Mouse (Mus musculus) CD4-positive helper T cell, adult 2 months (primary cell): Measurements from ENCODE around the gene Slc24a1.
"Not testable (repeated sequence)": the region's sequence is repeated elsewhere in the genome, so short reads cannot be mapped to it uniquely, and the experiment has no call there.

Experiments
- DNase-seq: peaks from one replicate; pipeline ENCODE4 v3.0.0-alpha.2; 2012; ENCODE audit warnings: low read depth, missing footprints, low spot score

Slc24a1 gene

GRCm38 (mm10) chr9:64951161-64951657 lies at the start of gene Slc24a1:
TSS of gene Slc24a1 (minus strand) at chr9:64951607.
- no peak for DNase-seq

GRCm38 (mm10) chr9:64995464-64995863 lies 44.1 kb upstream of the Slc24a1 start:
- not testable (repeated sequence) for DNase-seq

GRCm38 (mm10) chr9:64990291-64990690 lies 38.9 kb upstream of the Slc24a1 start:
- no peak for DNase-seq

- no peak for DNase-seq
These were observed 37.0 kb upstream of the Slc24a1 start for GRCm38 (mm10) chr9:64988443-64988842.

GRCm38 (mm10) chr9:64987651-64988050 lies 36.2 kb upstream of the Slc24a1 start:
- no peak for DNase-seq

GRCm38 (mm10) chr9:64985807-64986206 lies 34.4 kb upstream of the Slc24a1 start:
- DNase-seq: no peak

GRCm38 (mm10) chr9:64985037-64985794 lies 33.8 kb upstream of the Slc24a1 start:
- no peak for DNase-seq

- DNase-seq: no peak
These were observed 30.5 kb upstream of the Slc24a1 start for GRCm38 (mm10) chr9:64981904-64982303.

GRCm38 (mm10) chr9:64980548-64980947 lies 29.1 kb upstream of the Slc24a1 start:
- no peak for DNase-seq

GRCm38 (mm10) chr9:64960978-64961320 lies 9.5 kb upstream of the Slc24a1 start:
- no peak for DNase-seq

- DNase-seq: peak; percentile 95
These were observed 8.9 kb upstream of the Slc24a1 start, which contains the start of gene Ints14 for GRCm38 (mm10) chr9:64960117-64960977. TSS of gene Ints14 (plus strand) at chr9:64960905.

- DNase-seq: no peak
These were observed 5.9 kb upstream of the Slc24a1 start for GRCm38 (mm10) chr9:64957276-64957675.

- peak; percentile 44 for DNase-seq
These were observed 4.9 kb upstream of the Slc24a1 start for GRCm38 (mm10) chr9:64956337-64956736.

GRCm38 (mm10) chr9:64953190-64953589 lies 1.8 kb upstream of the Slc24a1 start:
- DNase-seq: no peak

GRCm38 (mm10) chr9:64952055-64952454 lies 648 bp upstream of the Slc24a1 start:
- no peak for DNase-seq

- DNase-seq: no peak
These were observed 3.8 kb downstream of the Slc24a1 start for GRCm38 (mm10) chr9:64947483-64948095.

GRCm38 (mm10) chr9:64943997-64944396 lies 7.4 kb downstream of the Slc24a1 start:
- no peak for DNase-seq

- no peak for DNase-seq
These were observed 9.8 kb downstream of the Slc24a1 start for GRCm38 (mm10) chr9:64941650-64942049.

- DNase-seq: no peak
These were observed 10.6 kb downstream of the Slc24a1 start for GRCm38 (mm10) chr9:64940731-64941346.

GRCm38 (mm10) chr9:64939790-64940189 lies 11.6 kb downstream of the Slc24a1 start:
- no peak for DNase-seq

- DNase-seq: no peak
These were observed 12.1 kb downstream of the Slc24a1 start for GRCm38 (mm10) chr9:64939281-64939680.

GRCm38 (mm10) chr9:64938535-64938934 lies 12.9 kb downstream of the Slc24a1 start:
- DNase-seq: no peak
